Mouse (Mus musculus) neural tube, embryonic 15.5 days (tissue): Measurements from ENCODE around the gene Rmi1. TPM values are rescaled to one million over a fixed set of nuclear protein-coding genes. Genes with fewer than 3 reads are reported as not detected.
"Not testable (repeated sequence)": the region's sequence is repeated elsewhere in the genome, so short reads cannot be mapped to it uniquely, and the experiment has no call there.

ENCODE experiments used
- ATAC-seq: fragments of 200-750 bp; cut with Nextera tagmentation; 2 replicates; pipeline ENCODE4 v1.8.0; 2017; ENCODE audit warnings: mild to moderate bottlenecking, moderate TSS enrichment, moderate library complexity; ENCODE audit not compliant: low FRiP score
- H3K27ac ChIP-seq: fragments of 300-500 bp; sonication (generic); replicated peaks from 2 replicates; pipeline ENCODE4 v1.5.1; 2015; ENCODE audit warnings: mild to moderate bottlenecking, inconsistent platforms
- H3K27me3 ChIP-seq: fragments of 300-500 bp; sonication (generic); replicated peaks from 2 replicates; pipeline ENCODE4 v1.6.1; 2015; ENCODE audit warnings: inconsistent platforms
- H3K36me3 ChIP-seq: fragments of 300-500 bp; sonication (generic); 2 replicates; pipeline ENCODE4 v1.6.1; 2015; ENCODE audit warnings: inconsistent platforms
- H3K4me1 ChIP-seq: fragments of 300-500 bp; sonication (generic); 2 replicates; pipeline ENCODE4 v1.6.1; 2015; ENCODE audit warnings: inconsistent platforms
- H3K4me2 ChIP-seq: fragments of 300-500 bp; sonication (generic); 2 replicates; pipeline ENCODE4 v1.6.1; 2015; ENCODE audit warnings: inconsistent platforms, mild to moderate bottlenecking, moderate library complexity
- H3K4me3 ChIP-seq: fragments of 300-500 bp; sonication (generic); replicated peaks from 2 replicates; pipeline ENCODE4 v1.5.1; 2015; ENCODE audit warnings: mild to moderate bottlenecking, inconsistent platforms
- H3K9ac ChIP-seq: fragments of 300-500 bp; sonication (generic); replicated peaks from 2 replicates; pipeline ENCODE4 v1.6.1; 2015; ENCODE audit warnings: mild to moderate bottlenecking, inconsistent platforms
- H3K9me3 ChIP-seq: fragments of 300-500 bp; sonication (generic); replicated peaks from 2 replicates; pipeline ENCODE4 v1.6.1; 2016; ENCODE audit warnings: inconsistent platforms
- WGBS: fragments of 180-500 bp; shearing (Covaris S2); methylation state at CpG from one replicate; pipeline ENCODE4 v1.1.7; 2015; ENCODE audit warnings: mixed read lengths; 5-methylcytosine and 5-hydroxymethylcytosine counted together
- polyA plus RNA-seq: library from polyadenylated mRNA; unstranded; fragments of >200 nt; fragmentation: Nextera tagmentation; extraction: Ambion mirVana; gene quantifications from 2 replicates; pipeline ENCODE4 v1.2.1, GENCODE M21; 2015

The Rmi1 gene
- 23.9 and 25.2 TPM in 2 replicates for polyA plus RNA-seq

GRCm38 (mm10) chr13:58402003-58402743 is at the start of gene Rmi1:
Rmi1 (plus strand) TSS chr13:58402248.
- Histone ChIP-seq H3K4me3 (peak within 1 kb of the TSS; percentile 98), H3K9ac (peak within 1 kb of the TSS; percentile 99), H3K36me3 (peaks cover 12% of the 10 kb centered on the region), H3K4me2 (peak within 1 kb of the TSS; percentile 79), H3K9me3 (no peaks in the 10 kb centered on the region), H3K27ac (peak within 1 kb of the TSS; percentile 100), H3K4me1 (peaks cover 21% of the 10 kb centered on the region), H3K27me3 (no peaks in the 10 kb centered on the region)
- WGBS = under 1% methylated on average over 89 of the region's 91 CpGs
- peak; percentile 97 for ATAC-seq

GRCm38 (mm10) chr13:58352996-58353395 is 49.1 kb upstream of the Rmi1 start:
- Histone ChIP-seq H3K4me3 (no peak overlapping the region), H3K4me1 (no peaks in the 10 kb centered on the region), H3K4me2 (no peak overlapping the region), H3K27ac (no peak overlapping the region), H3K27me3 (no peaks in the 10 kb centered on the region), H3K9me3 (no peaks in the 10 kb centered on the region), H3K9ac (no peak overlapping the region), H3K36me3 (no peaks in the 10 kb centered on the region)
- ATAC-seq = no peak

- Histone ChIP-seq H3K9me3 (no peaks in the 10 kb centered on the region), H3K27ac (peak within 1 kb of the TSS; percentile 61; the same call in 1 of the 2 replicates), H3K9ac (peak within 1 kb of the TSS; percentile 56), H3K4me2 (peak within 1 kb of the TSS; percentile 96), H3K27me3 (no peaks in the 10 kb centered on the region), H3K4me3 (peak within 1 kb of the TSS; percentile 73), H3K36me3 (no peaks in the 10 kb centered on the region), H3K4me1 (peaks cover 3% of the 10 kb centered on the region; the same call in 1 of the 2 replicates)
- WGBS = under 1% methylated on average over 63 of the region's 85 CpGs
- ATAC-seq = peak; percentile 98
Observed at GRCm38 (mm10) chr13:58358629-58359303, 43.3 kb upstream of the Rmi1 start, which contains the start of gene Kif27. Kif27 (minus strand) TSS chr13:58359122.

GRCm38 (mm10) chr13:58359304-58359653 is 42.8 kb upstream of the Rmi1 start:
- peak overlapping the region; percentile 61; the same call in 1 of the 2 replicates for H3K27ac ChIP-seq
- H3K9me3 ChIP-seq = no peaks in the 10 kb centered on the region
- no peak for ATAC-seq
- 5% methylated on average over 7 of the region's 7 CpGs for WGBS
- no peaks in the 10 kb centered on the region for H3K36me3 ChIP-seq
- peak overlapping the region; percentile 96 for H3K4me2 ChIP-seq
- peak overlapping the region; percentile 73 for H3K4me3 ChIP-seq
- H3K27me3 ChIP-seq = no peaks in the 10 kb centered on the region
- peak overlapping the region; percentile 20; the same call in 1 of the 2 replicates for H3K9ac ChIP-seq
- H3K4me1 ChIP-seq = peaks cover 3% of the 10 kb centered on the region; the same call in 1 of the 2 replicates

GRCm38 (mm10) chr13:58364353-58365175 is 37.5 kb upstream of the Rmi1 start:
- Histone ChIP-seq H3K9me3 (no peaks in the 10 kb centered on the region), H3K9ac (no peak overlapping the region), H3K4me3 (no peak overlapping the region), H3K27ac (no peak overlapping the region), H3K4me1 (no peaks in the 10 kb centered on the region), H3K36me3 (no peaks in the 10 kb centered on the region), H3K4me2 (no peak overlapping the region), H3K27me3 (no peaks in the 10 kb centered on the region)
- 81% methylated on average over 8 of the region's 8 CpGs for WGBS
- ATAC-seq = no peak

GRCm38 (mm10) chr13:58365179-58365578 is 36.9 kb upstream of the Rmi1 start:
- not testable (repeated sequence) for ATAC-seq, H3K36me3 ChIP-seq
- 87% methylated on average over 8 of the region's 8 CpGs for WGBS

GRCm38 (mm10) chr13:58366373-58366772 is 35.7 kb upstream of the Rmi1 start:
- Histone ChIP-seq H3K9me3 (no peaks in the 10 kb centered on the region), H3K27ac (no peak overlapping the region), H3K36me3 (no peaks in the 10 kb centered on the region), H3K9ac (no peak overlapping the region), H3K27me3 (no peaks in the 10 kb centered on the region), H3K4me3 (no peak overlapping the region), H3K4me2 (no peak overlapping the region), H3K4me1 (no peaks in the 10 kb centered on the region)
- no peak for ATAC-seq
- WGBS = 90% methylated on average over 3 of the region's 3 CpGs

More at GRCm38 (mm10) chr13:58365179-58365578, 36.9 kb upstream of the Rmi1 start:
- not testable (repeated sequence) for H3K9me3 ChIP-seq, H3K4me3 ChIP-seq, H3K9ac ChIP-seq, H3K4me2 ChIP-seq, H3K4me1 ChIP-seq, H3K27ac ChIP-seq, H3K27me3 ChIP-seq

GRCm38 (mm10) chr13:58367641-58368040 is 34.4 kb upstream of the Rmi1 start:
- H3K27ac ChIP-seq = no peak overlapping the region
- no peaks in the 10 kb centered on the region for H3K36me3 ChIP-seq
- no peak overlapping the region for H3K4me2 ChIP-seq
- H3K4me1 ChIP-seq = no peaks in the 10 kb centered on the region
- H3K4me3 ChIP-seq = no peak overlapping the region
- H3K9ac ChIP-seq = no peak overlapping the region
- WGBS = 79% methylated on average over 1 of the region's 1 CpGs
- no peaks in the 10 kb centered on the region for H3K27me3 ChIP-seq
- no peaks in the 10 kb centered on the region for H3K9me3 ChIP-seq
- no peak for ATAC-seq

- Histone ChIP-seq H3K27me3 (no peaks in the 10 kb centered on the region), H3K36me3 (no peaks in the 10 kb centered on the region), H3K4me3 (no peak overlapping the region), H3K27ac (no peak overlapping the region), H3K9ac (no peak overlapping the region), H3K4me2 (no peak overlapping the region), H3K4me1 (no peaks in the 10 kb centered on the region), H3K9me3 (no peaks in the 10 kb centered on the region)
- ATAC-seq = no peak
- WGBS = 74% methylated on average over 4 of the region's 4 CpGs
Observed at GRCm38 (mm10) chr13:58368835-58369234, 33.2 kb upstream of the Rmi1 start.

GRCm38 (mm10) chr13:58372278-58373152 is 29.5 kb upstream of the Rmi1 start:
- H3K36me3 ChIP-seq = no peaks in the 10 kb centered on the region
- H3K27me3 ChIP-seq = no peaks in the 10 kb centered on the region
- H3K9ac ChIP-seq = no peak overlapping the region
- no peak overlapping the region for H3K4me2 ChIP-seq
- no peak overlapping the region for H3K4me3 ChIP-seq
- no peak for ATAC-seq
- H3K9me3 ChIP-seq = no peaks in the 10 kb centered on the region
- WGBS = 92% methylated on average over 5 of the region's 5 CpGs
- H3K27ac ChIP-seq = no peak overlapping the region
- H3K4me1 ChIP-seq = no peaks in the 10 kb centered on the region

GRCm38 (mm10) chr13:58373153-58373470 is 28.9 kb upstream of the Rmi1 start:
- H3K9me3 ChIP-seq = no peaks in the 10 kb centered on the region
- 88% methylated on average over 2 of the region's 2 CpGs for WGBS
- H3K4me1 ChIP-seq = no peaks in the 10 kb centered on the region
- H3K9ac ChIP-seq = no peak overlapping the region
- no peaks in the 10 kb centered on the region for H3K27me3 ChIP-seq
- H3K4me2 ChIP-seq = no peak overlapping the region
- no peaks in the 10 kb centered on the region for H3K36me3 ChIP-seq
- H3K4me3 ChIP-seq = no peak overlapping the region
- ATAC-seq = no peak
- no peak overlapping the region for H3K27ac ChIP-seq
